Mouse (Mus musculus) embryonic facial prominence, embryonic 15.5 days (tissue): ENCODE results near the gene Grik2. TPM values are rescaled to one million over a fixed set of nuclear protein-coding genes. Genes with fewer than 3 reads are reported as not detected.

Experiments used
- ATAC-seq: fragments of 200-750 bp; cut with Nextera tagmentation; 2 replicates; pipeline ENCODE4 v1.8.0; 2017; ENCODE audit warnings: low read depth, moderate TSS enrichment; ENCODE audit not compliant: insufficient number of reproducible peaks, low FRiP score, low TSS enrichment
- H3K27ac ChIP-seq: fragments of 300-500 bp; sonication (generic); replicated peaks from 2 replicates; pipeline ENCODE4 v1.5.1; 2015; ENCODE audit warnings: mild to moderate bottlenecking, inconsistent platforms
- H3K27me3 ChIP-seq: fragments of 300-500 bp; sonication (generic); 2 replicates; pipeline ENCODE4 v1.6.1; 2015; ENCODE audit warnings: inconsistent platforms
- H3K36me3 ChIP-seq: fragments of 300-500 bp; sonication (generic); 2 replicates; pipeline ENCODE4 v1.6.1; 2015; ENCODE audit warnings: mild to moderate bottlenecking, inconsistent platforms
- H3K4me1 ChIP-seq: fragments of 300-500 bp; sonication (generic); 2 replicates; pipeline ENCODE4 v1.6.1; 2015; ENCODE audit warnings: inconsistent platforms
- H3K4me2 ChIP-seq: fragments of 300-500 bp; sonication (generic); replicated peaks from 2 replicates; pipeline ENCODE4 v1.6.1; 2015; ENCODE audit warnings: mild to moderate bottlenecking, inconsistent platforms
- H3K4me3 ChIP-seq: fragments of 300-500 bp; sonication (generic); replicated peaks from 2 replicates; pipeline ENCODE4 v1.5.1; 2015; ENCODE audit warnings: mild to moderate bottlenecking, inconsistent platforms
- H3K9ac ChIP-seq: fragments of 300-500 bp; sonication (generic); 2 replicates; pipeline ENCODE4 v1.6.1; 2015; ENCODE audit warnings: inconsistent platforms
- H3K9me3 ChIP-seq: fragments of 300-500 bp; sonication (generic); replicated peaks from 2 replicates; pipeline ENCODE4 v1.6.1; 2016; ENCODE audit warnings: inconsistent platforms
- WGBS: fragments of 180-500 bp; shearing (Covaris S2); methylation state at CpG from one replicate; pipeline ENCODE4 v1.1.7; 2015; 5-methylcytosine and 5-hydroxymethylcytosine counted together
- polyA plus RNA-seq: library from polyadenylated mRNA; unstranded; fragments of >200 nt; fragmentation: Nextera tagmentation; extraction: Ambion mirVana; gene quantifications from 2 replicates; pipeline ENCODE4 v1.2.1, GENCODE M21; 2015

Gene Grik2
- 1.2 and 1.5 TPM in 2 replicates for polyA plus RNA-seq

- ATAC-seq = peak; percentile 51; the same call in 1 of the 2 replicates
- H3K27ac ChIP-seq = no peak within 1 kb of the TSS
- peak within 1 kb of the TSS; percentile 54 for H3K4me3 ChIP-seq
- peaks cover 21% of the 10 kb centered on the region for H3K27me3 ChIP-seq
- H3K9ac ChIP-seq = peak within 1 kb of the TSS; percentile 18; the same call in 1 of the 2 replicates
- H3K4me2 ChIP-seq = peak within 1 kb of the TSS; percentile 94
- H3K9me3 ChIP-seq = no peaks in the 10 kb centered on the region
- H3K4me1 ChIP-seq = peaks cover 12% of the 10 kb centered on the region
- WGBS = under 1% methylated on average over 40 of the region's 41 CpGs
- H3K36me3 ChIP-seq = no peaks in the 10 kb centered on the region
Observed at GRCm38 (mm10) chr10:49788381-49788906, at the start of gene Grik2. Gene Grik2 (minus strand): TSS chr10:49788766.

- no peak overlapping the region for H3K9ac ChIP-seq
- H3K4me3 ChIP-seq = no peak overlapping the region
- WGBS = 42% methylated on average over 3 of the region's 3 CpGs
- no peaks in the 10 kb centered on the region for H3K27me3 ChIP-seq
- no peak for ATAC-seq
- H3K4me1 ChIP-seq = no peaks in the 10 kb centered on the region
- H3K4me2 ChIP-seq = no peak overlapping the region
- no peaks in the 10 kb centered on the region for H3K36me3 ChIP-seq
- no peaks in the 10 kb centered on the region for H3K9me3 ChIP-seq
- no peak overlapping the region for H3K27ac ChIP-seq
Observed at GRCm38 (mm10) chr10:49834392-49834791, 45.8 kb upstream of the Grik2 start.

DNA sequence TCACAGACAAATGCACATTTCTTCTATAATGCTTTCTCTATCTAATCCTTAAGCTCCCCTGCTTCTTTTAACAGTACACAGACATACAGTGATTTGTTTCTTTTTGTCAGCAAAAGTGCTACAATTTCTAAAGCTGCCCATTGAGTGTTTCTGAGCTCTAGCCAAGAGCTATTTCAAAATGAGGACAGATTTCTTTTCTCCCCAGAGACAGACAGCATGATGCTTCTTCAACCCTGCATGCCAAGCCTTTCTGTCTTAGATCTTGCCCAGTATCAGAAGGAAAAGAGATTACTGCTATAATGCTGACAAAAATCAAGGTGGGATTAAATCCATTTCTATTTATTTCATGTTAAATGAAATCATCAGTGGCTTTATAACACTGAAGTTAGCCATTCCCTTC, 18.7 kb upstream of the Grik2 start:
- Histone ChIP-seq H3K36me3 (no peaks in the 10 kb centered on the region), H3K4me2 (no peak overlapping the region), H3K27me3 (no peaks in the 10 kb centered on the region), H3K4me3 (no peak overlapping the region), H3K4me1 (no peaks in the 10 kb centered on the region), H3K9ac (no peak overlapping the region), H3K9me3 (no peaks in the 10 kb centered on the region), H3K27ac (no peak overlapping the region)
- ATAC-seq = no peak

DNA sequence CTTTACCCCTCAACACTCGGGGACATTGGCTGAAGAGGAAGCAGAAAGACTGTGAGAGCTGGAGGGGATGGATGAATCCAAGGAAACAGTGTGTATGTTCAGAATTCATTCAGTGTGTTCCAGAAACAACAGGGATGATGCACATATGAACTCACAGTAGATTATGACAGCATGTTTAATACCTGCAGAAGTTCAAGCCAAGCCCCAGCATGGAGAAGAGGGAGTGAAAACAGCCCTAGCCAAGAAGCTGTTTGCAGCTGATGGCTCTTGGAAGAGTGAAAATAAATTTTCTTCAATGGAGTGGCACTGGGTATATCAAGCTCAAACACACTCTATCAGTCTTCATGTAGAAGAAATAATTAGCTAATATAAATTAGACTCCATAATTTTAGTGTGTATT, 12.4 kb upstream of the Grik2 start:
- WGBS = 86% methylated on average over 1 of the region's 1 CpGs
- Histone ChIP-seq H3K4me2 (no peak overlapping the region), H3K4me3 (no peak overlapping the region), H3K27ac (no peak overlapping the region), H3K27me3 (no peaks in the 10 kb centered on the region), H3K4me1 (no peaks in the 10 kb centered on the region), H3K9ac (no peak overlapping the region), H3K9me3 (no peaks in the 10 kb centered on the region), H3K36me3 (no peaks in the 10 kb centered on the region)
- no peak for ATAC-seq

GRCm38 (mm10) chr10:49794129-49794528, 5.6 kb upstream of the Grik2 start:
- no peaks in the 10 kb centered on the region for H3K9me3 ChIP-seq
- H3K4me2 ChIP-seq = no peak overlapping the region
- no peak overlapping the region for H3K9ac ChIP-seq
- H3K4me3 ChIP-seq = no peak overlapping the region
- ATAC-seq = no peak
- H3K36me3 ChIP-seq = no peaks in the 10 kb centered on the region
- H3K27me3 ChIP-seq = no peaks in the 10 kb centered on the region
- no peak overlapping the region for H3K27ac ChIP-seq
- H3K4me1 ChIP-seq = peaks cover 2% of the 10 kb centered on the region; the same call in 1 of the 2 replicates

- H3K9ac ChIP-seq = no peak overlapping the region
- ATAC-seq = no peak
- H3K9me3 ChIP-seq = no peaks in the 10 kb centered on the region
- no peak overlapping the region for H3K4me2 ChIP-seq
- peaks cover 12% of the 10 kb centered on the region for H3K4me1 ChIP-seq
- no peaks in the 10 kb centered on the region for H3K36me3 ChIP-seq
- no peak overlapping the region for H3K27ac ChIP-seq
- WGBS = 29% methylated on average over 8 of the region's 8 CpGs
- peaks cover 15% of the 10 kb centered on the region for H3K27me3 ChIP-seq
- H3K4me3 ChIP-seq = no peak overlapping the region
Observed at GRCm38 (mm10) chr10:49790326-49790725, 1.8 kb upstream of the Grik2 start.

- Histone ChIP-seq H3K4me1 (peaks cover 12% of the 10 kb centered on the region), H3K36me3 (no peaks in the 10 kb centered on the region), H3K9me3 (no peaks in the 10 kb centered on the region), H3K4me2 (no peak overlapping the region), H3K9ac (no peak overlapping the region), H3K27ac (no peak overlapping the region), H3K4me3 (no peak overlapping the region), H3K27me3 (peaks cover 15% of the 10 kb centered on the region)
- 18% methylated on average over 4 of the region's 4 CpGs for WGBS
- ATAC-seq = no peak
Observed at GRCm38 (mm10) chr10:49789711-49790110, 1.1 kb upstream of the Grik2 start.

DNA sequence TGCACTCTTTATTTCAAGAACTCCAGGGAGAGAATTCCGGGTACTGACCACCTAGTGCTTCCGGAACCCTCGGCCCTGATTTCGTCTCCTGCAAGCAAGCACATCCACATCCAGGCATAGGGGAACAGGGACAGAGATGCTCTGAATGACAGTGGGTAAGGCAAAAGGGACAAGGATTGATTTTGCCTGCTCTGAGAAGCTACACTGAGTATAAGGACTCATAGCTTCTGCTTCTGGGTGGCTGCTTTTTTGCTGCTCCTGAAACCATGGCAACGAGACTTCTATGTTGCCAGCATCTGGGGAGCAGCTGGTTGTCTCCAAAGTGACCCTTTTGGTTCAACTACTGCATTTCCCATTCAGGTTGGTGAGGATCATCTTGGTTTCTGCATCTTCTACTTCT, 348 bp upstream of the Grik2 start:
- peaks cover 16% of the 10 kb centered on the region for H3K27me3 ChIP-seq
- no peak for ATAC-seq
- H3K36me3 ChIP-seq = no peaks in the 10 kb centered on the region
- peak overlapping the region; percentile 94 for H3K4me2 ChIP-seq
- H3K27ac ChIP-seq = no peak overlapping the region
- H3K4me1 ChIP-seq = peaks cover 12% of the 10 kb centered on the region
- WGBS = 7% methylated on average over 5 of the region's 5 CpGs
- no peaks in the 10 kb centered on the region for H3K9me3 ChIP-seq
- H3K9ac ChIP-seq = no peak overlapping the region
- H3K4me3 ChIP-seq = peak overlapping the region; percentile 54

DNA sequence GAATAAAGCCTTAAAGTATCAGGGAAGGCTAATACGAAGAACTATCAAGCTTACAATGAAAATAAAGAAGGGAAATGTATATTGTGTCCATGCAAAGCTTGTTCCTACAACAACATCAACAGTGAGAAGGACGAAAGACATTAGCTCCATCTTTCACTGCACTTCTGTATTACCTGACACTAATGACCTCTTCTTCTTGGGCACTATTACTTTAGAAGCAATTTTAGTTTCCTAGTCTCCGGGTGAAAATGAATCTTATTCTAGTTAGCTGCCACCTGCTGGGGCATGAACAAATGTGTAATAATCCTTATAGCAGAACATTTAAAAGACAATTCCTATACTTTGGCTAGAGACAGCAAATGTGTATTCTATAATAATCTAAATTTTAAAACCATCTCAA, 1.9 kb downstream of the Grik2 start:
- H3K9ac ChIP-seq = no peak overlapping the region
- H3K27ac ChIP-seq = no peak overlapping the region
- no peaks in the 10 kb centered on the region for H3K36me3 ChIP-seq
- no peak for ATAC-seq
- H3K4me1 ChIP-seq = peaks cover 23% of the 10 kb centered on the region
- H3K9me3 ChIP-seq = no peaks in the 10 kb centered on the region
- 55% methylated on average over 3 of the region's 3 CpGs for WGBS
- peaks cover 24% of the 10 kb centered on the region for H3K27me3 ChIP-seq
- H3K4me2 ChIP-seq = no peak overlapping the region
- no peak overlapping the region for H3K4me3 ChIP-seq

GRCm38 (mm10) chr10:49785477-49785876, 3.1 kb downstream of the Grik2 start:
- Histone ChIP-seq H3K27me3 (peaks cover 24% of the 10 kb centered on the region), H3K9ac (no peak overlapping the region), H3K27ac (no peak overlapping the region), H3K36me3 (no peaks in the 10 kb centered on the region), H3K4me2 (no peak overlapping the region), H3K4me1 (peaks cover 23% of the 10 kb centered on the region), H3K4me3 (no peak overlapping the region), H3K9me3 (no peaks in the 10 kb centered on the region)
- 39% methylated on average over 2 of the region's 2 CpGs for WGBS
- no peak for ATAC-seq

- no peak for ATAC-seq
- H3K36me3 ChIP-seq = no peaks in the 10 kb centered on the region
- no peak overlapping the region for H3K27ac ChIP-seq
- H3K27me3 ChIP-seq = peaks cover 24% of the 10 kb centered on the region
- peaks cover 23% of the 10 kb centered on the region for H3K4me1 ChIP-seq
- WGBS = 14% methylated on average over 2 of the region's 2 CpGs
- no peak overlapping the region for H3K9ac ChIP-seq
- H3K4me3 ChIP-seq = no peak overlapping the region
- no peak overlapping the region for H3K4me2 ChIP-seq
- H3K9me3 ChIP-seq = no peaks in the 10 kb centered on the region
Observed at GRCm38 (mm10) chr10:49784831-49785230, 3.7 kb downstream of the Grik2 start.
